Mouse (Mus musculus) liver, postnatal 0 days (tissue): ENCODE measurements at regions not wholly inside any gene's neighbourhood (a gene's known extent, or its start where the extent isn't known, plus 50 kb on each side); places are given as distances from the start of the nearest gene placed in this dataset.

Experiments
- ATAC-seq: fragments of 200-750 bp; cut with Nextera tagmentation; 2 replicates; pipeline ENCODE4 v1.8.0; 2017; ENCODE audit warnings: mild to moderate bottlenecking, moderate library complexity
- DNase-seq: peaks from one replicate; pipeline ENCODE4 v3.0.0-alpha.2; 2016
- H3K27ac ChIP-seq: fragments of 300-500 bp; sonication (generic); 2 replicates; pipeline ENCODE4 v1.5.1; 2014; ENCODE audit warnings: antibody characterized with exemption, moderate library complexity, mild to moderate bottlenecking, low read depth
- H3K27me3 ChIP-seq: fragments of 300-500 bp; sonication (generic); 2 replicates; pipeline ENCODE4 v1.6.1; 2014; ENCODE audit warnings: low read length, control low read depth, mixed read lengths; ENCODE audit not compliant: insufficient read depth
- H3K36me3 ChIP-seq: fragments of 300-500 bp; sonication (generic); replicated peaks from 2 replicates; pipeline ENCODE4 v1.6.1; 2014; ENCODE audit warnings: mild to moderate bottlenecking, control low read depth, low read length, moderate library complexity, mixed read lengths; ENCODE audit not compliant: insufficient read depth
- H3K4me1 ChIP-seq: fragments of 300-500 bp; sonication (generic); 2 replicates; pipeline ENCODE4 v1.6.1; 2014; ENCODE audit warnings: antibody characterized with exemption, mild to moderate bottlenecking, control low read depth; ENCODE audit not compliant: insufficient read depth
- H3K4me2 ChIP-seq: fragments of 300-500 bp; sonication (generic); 2 replicates; pipeline ENCODE4 v1.6.1; 2014; ENCODE audit warnings: low read depth, mild to moderate bottlenecking, low read length, moderate library complexity, mixed read lengths
- H3K4me3 ChIP-seq: fragments of 300-500 bp; sonication (generic); 2 replicates; pipeline ENCODE4 v1.5.1; 2014; ENCODE audit warnings: low read depth, low read length
- H3K9ac ChIP-seq: fragments of 300-500 bp; sonication (generic); replicated peaks from 2 replicates; pipeline ENCODE4 v1.6.1; 2014; ENCODE audit warnings: mild to moderate bottlenecking, moderate library complexity
- H3K9me3 ChIP-seq: fragments of 300-500 bp; sonication (generic); 2 replicates; pipeline ENCODE4 v1.6.1; 2016; ENCODE audit warnings: mild to moderate bottlenecking, control low read depth, low read length, mixed read lengths
- CTCF ChIP-seq: sonication (generic); IDR thresholded peaks from 2 replicates; pipeline ENCODE4 v1.5.1; 2016; ENCODE audit warnings: antibody characterized with exemption, low read depth
- EP300 ChIP-seq: IDR thresholded peaks from 2 replicates; pipeline ENCODE4 v1.6.1; 2016; ENCODE audit warnings: antibody characterized with exemption, low read depth, mild to moderate bottlenecking
- WGBS: fragments of 180-500 bp; shearing (Covaris S2); extraction: QIAGEN DNeasy Blood & Tissue Kit; methylation state at CpG from one replicate; pipeline ENCODE4 v1.1.7; 2014; ENCODE audit not compliant: insufficient replicate concordance; 5-methylcytosine and 5-hydroxymethylcytosine counted together

DNA sequence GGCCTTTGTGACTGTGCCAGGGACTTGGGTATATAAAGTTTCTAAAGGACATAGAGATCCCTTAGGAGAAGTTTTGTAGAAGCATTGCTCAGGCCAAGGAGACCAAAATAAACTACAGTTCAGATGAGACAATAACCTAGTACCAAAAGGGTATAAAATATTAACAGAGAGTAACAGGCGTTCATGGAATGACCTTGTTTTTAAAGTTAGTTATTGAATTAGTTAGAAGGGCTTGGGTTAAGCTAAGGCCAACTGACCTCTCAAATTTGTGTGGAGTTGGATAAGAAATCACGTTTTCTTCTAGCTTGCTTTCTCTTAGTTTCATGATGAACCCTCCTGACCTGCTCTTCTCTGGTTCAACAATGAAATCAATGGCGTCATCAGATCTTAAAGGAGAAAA is 209.8 kb upstream of the Gm37988 start:
- H3K9me3 ChIP-seq, result no peaks in the 10 kb centered on the region

DNA sequence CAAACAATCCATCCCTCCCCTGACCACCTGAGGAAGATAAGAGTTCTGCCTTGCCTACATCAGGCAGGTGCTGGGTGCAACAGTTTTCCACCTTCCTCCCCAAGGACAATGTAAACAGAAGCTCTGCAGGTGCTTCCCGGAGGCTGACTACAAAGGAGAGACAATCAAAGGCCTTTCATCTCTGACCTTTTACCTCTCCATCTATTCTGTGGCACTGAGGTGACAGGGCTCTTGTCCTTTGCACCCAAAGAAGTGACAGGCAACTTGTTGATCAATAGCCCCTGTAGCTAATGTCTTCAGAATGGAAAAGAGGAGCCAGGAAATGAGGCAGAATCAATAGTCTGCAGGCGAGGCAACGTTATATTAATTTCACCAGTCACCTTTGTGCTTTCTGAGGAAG is 209.3 kb upstream of the Gm37988 start:
- H3K4me1 ChIP-seq, result peaks cover 3% of the 10 kb centered on the region; the same call in 1 of the 2 replicates
- no peak overlapping the region for H3K4me2 ChIP-seq
- no peak overlapping the region for H3K9ac ChIP-seq
- H3K9me3 ChIP-seq, result no peaks in the 10 kb centered on the region
- no peak overlapping the region for H3K27ac ChIP-seq
- H3K27me3 ChIP-seq, result no peaks in the 10 kb centered on the region
- 26% methylated on average over 3 of the region's 3 CpGs for WGBS
- no peak overlapping the region for H3K4me3 ChIP-seq
- no peaks in the 10 kb centered on the region for H3K36me3 ChIP-seq
- TF ChIP-seq CTCF, result no peak
- no peak for TF ChIP-seq EP300
- DNase-seq, result no peak
- no peak for ATAC-seq

More for the DNA sequence above, 209.8 kb upstream of the Gm37988 start:
- WGBS, result 53% methylated on average over 3 of the region's 3 CpGs
- Histone ChIP-seq H3K36me3 (no peaks in the 10 kb centered on the region), H3K4me2 (no peak overlapping the region), H3K9ac (no peak overlapping the region), H3K27ac (no peak overlapping the region), H3K4me1 (peaks cover 3% of the 10 kb centered on the region; the same call in 1 of the 2 replicates), H3K4me3 (no peak overlapping the region), H3K27me3 (no peaks in the 10 kb centered on the region)
- TF ChIP-seq EP300 (no peak), CTCF (no peak)
- DNase-seq (no peak), ATAC-seq (no peak)

DNA sequence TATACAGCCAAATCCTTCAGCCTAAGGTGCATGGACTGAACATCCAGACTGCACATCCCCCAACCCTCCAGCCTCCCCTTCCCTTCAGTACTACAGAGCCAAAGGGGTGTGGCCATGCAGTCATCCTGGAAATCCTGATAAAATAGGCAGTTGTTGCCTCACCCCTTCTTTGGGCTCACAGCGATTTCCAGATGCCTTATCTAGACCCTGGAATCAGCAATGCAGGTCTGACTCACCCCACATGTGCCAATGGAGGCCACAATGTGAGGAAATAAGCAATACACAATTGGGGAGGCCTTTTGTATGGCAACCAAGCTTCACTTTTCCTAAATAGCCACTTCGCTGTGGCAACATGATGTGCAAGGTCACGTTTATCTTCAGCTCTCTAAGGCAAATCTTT is 205.3 kb upstream of the Gm37988 start:
- ATAC-seq (no peak), DNase-seq (no peak)
- no peaks in the 10 kb centered on the region for H3K9me3 ChIP-seq
- no peak overlapping the region for H3K4me3 ChIP-seq
- H3K4me1 ChIP-seq, result peaks cover 3% of the 10 kb centered on the region; the same call in 1 of the 2 replicates
- H3K9ac ChIP-seq, result no peak overlapping the region
- no peaks in the 10 kb centered on the region for H3K27me3 ChIP-seq
- no peak for TF ChIP-seq CTCF
- TF ChIP-seq EP300, result no peak
- WGBS, result 36% methylated on average over 3 of the region's 3 CpGs
- H3K36me3 ChIP-seq, result no peaks in the 10 kb centered on the region
- H3K4me2 ChIP-seq, result no peak overlapping the region
- H3K27ac ChIP-seq, result no peak overlapping the region

DNA sequence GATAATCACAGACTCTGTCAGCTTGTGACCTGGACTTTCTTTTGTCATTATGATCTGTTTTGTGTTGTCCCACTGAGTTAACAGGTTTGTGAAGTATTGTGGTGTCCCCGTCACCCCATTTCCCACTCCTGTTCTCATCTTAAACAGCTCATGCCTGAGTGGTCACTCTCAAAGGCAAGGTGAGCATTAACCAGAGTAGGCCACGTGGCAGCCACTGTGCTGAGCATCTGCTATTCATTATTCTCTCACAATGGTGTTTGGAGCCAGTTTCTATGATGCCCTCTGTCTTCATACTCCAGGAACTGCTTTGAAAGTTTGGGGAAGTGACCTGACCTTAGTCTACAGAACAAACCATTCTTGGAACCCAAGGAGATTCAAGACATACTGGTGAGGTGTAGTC is 198.9 kb upstream of the Gm37988 start:
- Histone ChIP-seq H3K9me3 (no peaks in the 10 kb centered on the region), H3K36me3 (no peaks in the 10 kb centered on the region), H3K4me2 (no peak overlapping the region), H3K4me3 (no peak overlapping the region), H3K27me3 (no peaks in the 10 kb centered on the region), H3K4me1 (no peaks in the 10 kb centered on the region), H3K9ac (no peak overlapping the region), H3K27ac (no peak overlapping the region)
- DNase-seq (no peak), ATAC-seq (no peak)
- 58% methylated on average over 2 of the region's 2 CpGs for WGBS
- no peak for TF ChIP-seq EP300
- TF ChIP-seq CTCF, result no peak

DNA sequence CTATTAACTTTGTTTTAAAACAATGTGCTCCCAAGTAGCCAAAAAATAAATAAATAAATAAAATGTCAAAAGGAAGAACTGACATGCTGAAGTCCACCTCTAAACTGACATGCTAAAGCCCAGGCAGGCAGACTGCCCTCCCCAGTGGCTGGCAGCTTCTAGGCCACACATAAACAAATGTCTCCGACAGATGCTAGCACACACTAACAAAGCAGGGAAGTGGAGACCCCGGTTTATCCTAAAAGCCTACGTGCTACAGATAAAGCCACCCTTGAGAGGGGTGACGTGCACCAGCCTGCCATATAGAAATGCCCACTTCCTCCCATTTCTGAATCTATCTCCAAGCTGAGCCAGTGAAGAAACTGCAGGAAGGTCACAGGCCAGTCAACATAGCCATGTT is 194.4 kb upstream of the Gm37988 start:
- no peaks in the 10 kb centered on the region for H3K9me3 ChIP-seq
- no peaks in the 10 kb centered on the region for H3K4me1 ChIP-seq
- WGBS, result 40% methylated on average over 4 of the region's 4 CpGs
- ATAC-seq, result no peak
- H3K27ac ChIP-seq, result no peak overlapping the region
- no peak overlapping the region for H3K4me2 ChIP-seq
- H3K4me3 ChIP-seq, result no peak overlapping the region
- no peak for DNase-seq
- no peak overlapping the region for H3K9ac ChIP-seq
- TF ChIP-seq CTCF (no peak), EP300 (no peak)
- no peaks in the 10 kb centered on the region for H3K27me3 ChIP-seq
- H3K36me3 ChIP-seq, result no peaks in the 10 kb centered on the region

DNA sequence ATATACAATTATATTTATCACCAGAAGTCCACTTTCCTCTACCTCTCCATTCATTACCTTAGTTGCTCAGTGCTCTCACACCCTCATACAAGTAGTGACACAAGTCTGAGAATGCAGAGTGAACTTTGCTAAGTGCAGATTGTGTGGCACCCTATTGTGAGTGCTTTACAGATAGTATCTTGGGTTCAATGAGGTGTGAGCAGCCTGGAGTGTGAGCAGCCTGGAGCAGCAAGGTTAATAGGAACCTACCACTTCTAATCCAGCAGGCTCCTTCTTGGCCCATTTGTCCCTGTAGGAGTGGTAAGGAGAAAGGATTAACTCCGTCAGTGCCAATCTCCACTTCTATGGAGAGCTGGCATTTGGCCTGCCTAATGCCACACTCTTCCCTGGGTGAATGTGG is 192.4 kb upstream of the Gm37988 start:
- Histone ChIP-seq H3K9me3 (no peaks in the 10 kb centered on the region), H3K27me3 (no peaks in the 10 kb centered on the region), H3K4me1 (no peaks in the 10 kb centered on the region), H3K36me3 (no peaks in the 10 kb centered on the region), H3K4me3 (no peak overlapping the region), H3K9ac (no peak overlapping the region), H3K27ac (no peak overlapping the region), H3K4me2 (no peak overlapping the region)
- 75% methylated on average over 1 of the region's 1 CpGs for WGBS
- no peak for DNase-seq
- TF ChIP-seq EP300, result no peak
- TF ChIP-seq CTCF, result no peak
- no peak for ATAC-seq

DNA sequence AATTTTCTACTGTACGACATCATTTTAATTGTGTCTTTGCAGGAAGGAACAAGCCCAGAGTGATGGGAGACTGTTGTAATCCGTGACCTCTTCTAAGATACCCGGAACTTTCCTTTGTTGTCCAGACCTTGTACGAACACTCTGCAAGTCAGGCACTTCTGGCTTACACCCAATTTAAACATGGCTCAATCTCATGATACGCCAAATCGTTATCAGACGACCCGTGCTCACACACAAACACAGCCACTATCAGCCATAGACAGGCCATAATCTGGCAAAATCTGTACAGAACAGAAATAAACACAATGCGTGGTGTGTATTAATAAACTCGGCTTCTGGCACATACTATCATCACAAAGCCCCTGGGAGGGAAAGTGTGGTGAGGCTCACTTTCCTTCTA is 190.2 kb upstream of the Gm37988 start:
- Histone ChIP-seq H3K4me3 (no peak overlapping the region), H3K4me1 (no peaks in the 10 kb centered on the region), H3K36me3 (no peaks in the 10 kb centered on the region), H3K27ac (no peak overlapping the region), H3K27me3 (no peaks in the 10 kb centered on the region), H3K9ac (no peak overlapping the region), H3K4me2 (no peak overlapping the region), H3K9me3 (no peaks in the 10 kb centered on the region)
- DNase-seq (no peak), ATAC-seq (no peak)
- TF ChIP-seq CTCF (no peak), EP300 (no peak)
- 46% methylated on average over 10 of the region's 10 CpGs for WGBS
